Mouse (Mus musculus) neural tube, embryonic 11.5 days (tissue): ENCODE results near the gene Kcnmb2. TPM values are rescaled to one million over a fixed set of nuclear protein-coding genes. Genes with fewer than 3 reads are reported as not detected.

Experiments
- ATAC-seq: fragments of 200-750 bp; cut with Nextera tagmentation; 2 replicates; pipeline ENCODE4 v1.8.0; 2017; ENCODE audit warnings: moderate number of reproducible peaks, mild to moderate bottlenecking, moderate TSS enrichment, moderate library complexity; ENCODE audit not compliant: insufficient read depth, low FRiP score, low TSS enrichment
- DNase-seq: peaks from one replicate; pipeline ENCODE4 v3.0.0-alpha.2; 2015; ENCODE audit warnings: low spot score
- H3K27ac ChIP-seq: fragments of 300-500 bp; sonication (generic); 2 replicates; pipeline ENCODE4 v1.5.1; 2014; ENCODE audit warnings: low read depth, mild to moderate bottlenecking, low read length
- H3K27me3 ChIP-seq: fragments of 300-500 bp; sonication (generic); 2 replicates; pipeline ENCODE4 v1.6.1; 2014; ENCODE audit warnings: mild to moderate bottlenecking, low read length, mixed read lengths; ENCODE audit not compliant: control insufficient read depth, insufficient read depth
- H3K36me3 ChIP-seq: fragments of 300-500 bp; sonication (generic); 2 replicates; pipeline ENCODE4 v1.6.1; 2014; ENCODE audit warnings: mild to moderate bottlenecking, low read length, moderate library complexity, mixed read lengths; ENCODE audit not compliant: control insufficient read depth, insufficient read depth
- H3K4me1 ChIP-seq: fragments of 300-500 bp; sonication (generic); 2 replicates; pipeline ENCODE4 v1.6.1; 2014; ENCODE audit warnings: low read length, mixed read lengths; ENCODE audit not compliant: control insufficient read depth, insufficient read depth
- H3K4me2 ChIP-seq: fragments of 300-500 bp; sonication (generic); 2 replicates; pipeline ENCODE4 v1.6.1; 2014; ENCODE audit warnings: low read depth, mild to moderate bottlenecking, moderate library complexity
- H3K4me3 ChIP-seq: fragments of 300-500 bp; sonication (generic); 2 replicates; pipeline ENCODE4 v1.5.1; 2014; ENCODE audit warnings: low read depth, low read length
- H3K9ac ChIP-seq: fragments of 300-500 bp; sonication (generic); 2 replicates; pipeline ENCODE4 v1.6.1; 2014; ENCODE audit warnings: mild to moderate bottlenecking, low read length
- H3K9me3 ChIP-seq: fragments of 300-500 bp; sonication (generic); 2 replicates; pipeline ENCODE4 v1.6.1; 2016; ENCODE audit warnings: low read length; ENCODE audit not compliant: control insufficient read depth
- WGBS: fragments of 180-500 bp; shearing (Covaris S2); extraction: QIAGEN DNeasy Blood & Tissue Kit; methylation state at CpG from one replicate; pipeline ENCODE4 v1.1.7; 2014; 5-methylcytosine and 5-hydroxymethylcytosine counted together
- polyA plus RNA-seq: library from polyadenylated mRNA; unstranded; fragments of >200 nt; fragmentation: Nextera tagmentation; extraction: Ambion mirVana; gene quantifications from 2 replicates; pipeline ENCODE4 v1.2.1, GENCODE M21; 2014

The Kcnmb2 gene
- polyA plus RNA-seq, 1 experiment from 2014 or later = 14.5 TPM

GRCm38 (mm10) chr3:31979661-31980060, 77.4 kb downstream of the Kcnmb2 start:
- H3K27me3 ChIP-seq = no peaks in the 10 kb centered on the region
- no peak overlapping the region for H3K4me3 ChIP-seq
- 13% methylated on average over 3 of the region's 3 CpGs for WGBS
- no peaks in the 10 kb centered on the region for H3K9me3 ChIP-seq
- H3K9ac ChIP-seq = no peak overlapping the region
- ATAC-seq (no peak), DNase-seq (no peak)
- no peaks in the 10 kb centered on the region for H3K36me3 ChIP-seq
- H3K4me1 ChIP-seq = no peaks in the 10 kb centered on the region
- H3K4me2 ChIP-seq = no peak overlapping the region
- no peak overlapping the region for H3K27ac ChIP-seq

- Histone ChIP-seq H3K27ac (no peak overlapping the region), H3K9ac (no peak overlapping the region), H3K27me3 (no peaks in the 10 kb centered on the region), H3K4me2 (no peak overlapping the region), H3K36me3 (no peaks in the 10 kb centered on the region), H3K9me3 (no peaks in the 10 kb centered on the region), H3K4me3 (no peak overlapping the region), H3K4me1 (no peaks in the 10 kb centered on the region)
- 57% methylated on average over 5 of the region's 5 CpGs for WGBS
- no peak for DNase-seq
- no peak for ATAC-seq
These were observed 80.1 kb downstream of the Kcnmb2 start for GRCm38 (mm10) chr3:31982444-31982843.

- no peak overlapping the region for H3K4me3 ChIP-seq
- ATAC-seq = no peak; the same call in 1 of the 2 replicates
- no peaks in the 10 kb centered on the region for H3K9me3 ChIP-seq
- DNase-seq = no peak
- no peaks in the 10 kb centered on the region for H3K4me1 ChIP-seq
- no peak overlapping the region for H3K27ac ChIP-seq
- H3K4me2 ChIP-seq = no peak overlapping the region
- H3K36me3 ChIP-seq = no peaks in the 10 kb centered on the region
- WGBS = 75% methylated on average over 4 of the region's 4 CpGs
- H3K27me3 ChIP-seq = no peaks in the 10 kb centered on the region
- H3K9ac ChIP-seq = no peak overlapping the region
These were observed 82.8 kb downstream of the Kcnmb2 start for GRCm38 (mm10) chr3:31985103-31985502.

DNA sequence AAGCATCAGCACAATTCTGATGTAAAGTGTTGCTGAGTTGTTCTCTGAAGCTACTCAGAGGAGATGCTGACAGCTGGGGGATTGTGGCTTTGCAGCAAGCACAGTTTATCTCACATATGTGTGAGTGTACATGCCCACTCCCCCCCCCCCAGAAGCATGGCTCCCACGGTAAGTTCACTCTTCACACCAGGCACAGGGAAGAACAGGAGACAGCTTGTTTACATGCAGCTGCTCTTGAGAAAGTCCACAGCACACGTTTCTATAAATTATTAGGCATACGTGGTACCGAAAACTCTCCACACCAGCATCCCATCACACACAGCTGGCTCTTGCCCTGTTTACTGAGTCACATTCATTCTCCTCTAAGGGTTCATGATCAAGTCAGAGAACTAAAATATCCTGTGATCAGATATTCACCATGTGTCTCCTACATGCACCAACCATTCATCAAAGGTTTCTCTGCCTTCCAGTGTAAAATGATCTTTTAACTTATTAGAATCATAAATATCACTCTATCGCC, 89.3 kb downstream of the Kcnmb2 start:
- DNase-seq = no peak
- Histone ChIP-seq H3K36me3 (no peaks in the 10 kb centered on the region), H3K4me1 (no peaks in the 10 kb centered on the region), H3K9ac (no peak overlapping the region), H3K27ac (no peak overlapping the region), H3K27me3 (no peaks in the 10 kb centered on the region), H3K4me2 (no peak overlapping the region), H3K4me3 (no peak overlapping the region), H3K9me3 (no peaks in the 10 kb centered on the region)
- ATAC-seq = no peak
- 86% methylated on average over 5 of the region's 5 CpGs for WGBS

DNA sequence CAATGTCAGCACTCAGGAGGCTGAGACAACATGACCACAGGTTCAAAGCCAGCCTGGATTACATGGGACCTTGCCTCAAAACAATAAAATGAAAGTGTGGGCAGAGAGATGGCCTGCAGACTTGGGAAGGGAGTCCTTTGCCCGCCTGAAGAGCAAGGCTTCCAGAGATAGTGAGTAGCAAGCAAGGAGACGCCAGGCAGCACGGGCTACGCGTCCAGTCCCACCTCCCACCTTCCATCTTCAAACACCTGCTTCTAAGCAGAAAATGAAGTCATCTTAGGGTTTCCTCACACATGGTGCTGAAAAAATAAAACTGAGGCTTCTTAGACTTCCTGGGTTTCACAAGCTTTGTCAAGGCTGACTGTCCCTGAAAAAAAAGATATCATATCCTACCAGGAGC, 109.3 kb downstream of the Kcnmb2 start:
- DNase-seq = no peak
- ATAC-seq = no peak
- no peak overlapping the region for H3K9ac ChIP-seq
- no peaks in the 10 kb centered on the region for H3K27me3 ChIP-seq
- H3K4me1 ChIP-seq = no peaks in the 10 kb centered on the region
- no peak overlapping the region for H3K4me2 ChIP-seq
- H3K27ac ChIP-seq = no peak overlapping the region
- WGBS = 91% methylated on average over 5 of the region's 5 CpGs
- H3K4me3 ChIP-seq = no peak overlapping the region
- H3K36me3 ChIP-seq = no peaks in the 10 kb centered on the region
- H3K9me3 ChIP-seq = no peaks in the 10 kb centered on the region

- H3K4me3 ChIP-seq = no peak overlapping the region
- H3K4me1 ChIP-seq = no peaks in the 10 kb centered on the region
- H3K27me3 ChIP-seq = no peaks in the 10 kb centered on the region
- no peaks in the 10 kb centered on the region for H3K36me3 ChIP-seq
- DNase-seq (no peak), ATAC-seq (no peak)
- no peak overlapping the region for H3K27ac ChIP-seq
- no peak overlapping the region for H3K9ac ChIP-seq
- WGBS = 86% methylated on average over 12 of the region's 12 CpGs
- H3K4me2 ChIP-seq = no peak overlapping the region
- H3K9me3 ChIP-seq = no peaks in the 10 kb centered on the region
These were observed 110.1 kb downstream of the Kcnmb2 start for GRCm38 (mm10) chr3:32012205-32012931.

- DNase-seq (no peak), ATAC-seq (no peak)
- H3K4me3 ChIP-seq = no peak overlapping the region
- no peaks in the 10 kb centered on the region for H3K27me3 ChIP-seq
- H3K4me1 ChIP-seq = no peaks in the 10 kb centered on the region
- no peak overlapping the region for H3K9ac ChIP-seq
- no peak overlapping the region for H3K27ac ChIP-seq
- no peaks in the 10 kb centered on the region for H3K36me3 ChIP-seq
- H3K9me3 ChIP-seq = no peaks in the 10 kb centered on the region
- no peak overlapping the region for H3K4me2 ChIP-seq
- 93% methylated on average over 6 of the region's 6 CpGs for WGBS
These were observed 118.7 kb downstream of the Kcnmb2 start for GRCm38 (mm10) chr3:32020981-32021380.

GRCm38 (mm10) chr3:32029375-32030050, 127.2 kb downstream of the Kcnmb2 start:
- Histone ChIP-seq H3K4me2 (no peak overlapping the region), H3K9ac (no peak overlapping the region), H3K9me3 (no peaks in the 10 kb centered on the region), H3K36me3 (no peaks in the 10 kb centered on the region), H3K27ac (no peak overlapping the region), H3K4me3 (no peak overlapping the region), H3K27me3 (no peaks in the 10 kb centered on the region), H3K4me1 (no peaks in the 10 kb centered on the region)
- no peak for DNase-seq
- ATAC-seq = no peak
- 70% methylated on average over 10 of the region's 10 CpGs for WGBS

- no peak for DNase-seq
- Histone ChIP-seq H3K9me3 (no peaks in the 10 kb centered on the region), H3K36me3 (no peaks in the 10 kb centered on the region), H3K4me1 (no peaks in the 10 kb centered on the region), H3K27me3 (no peaks in the 10 kb centered on the region), H3K9ac (no peak overlapping the region), H3K4me2 (no peak overlapping the region), H3K4me3 (no peak overlapping the region), H3K27ac (no peak overlapping the region)
- ATAC-seq = no peak
- 78% methylated on average over 9 of the region's 9 CpGs for WGBS
These were observed 130.1 kb downstream of the Kcnmb2 start for GRCm38 (mm10) chr3:32032381-32032780.
